ENCODE assay signal across 8 mouse cellular contexts in the genomic region with DNA sequence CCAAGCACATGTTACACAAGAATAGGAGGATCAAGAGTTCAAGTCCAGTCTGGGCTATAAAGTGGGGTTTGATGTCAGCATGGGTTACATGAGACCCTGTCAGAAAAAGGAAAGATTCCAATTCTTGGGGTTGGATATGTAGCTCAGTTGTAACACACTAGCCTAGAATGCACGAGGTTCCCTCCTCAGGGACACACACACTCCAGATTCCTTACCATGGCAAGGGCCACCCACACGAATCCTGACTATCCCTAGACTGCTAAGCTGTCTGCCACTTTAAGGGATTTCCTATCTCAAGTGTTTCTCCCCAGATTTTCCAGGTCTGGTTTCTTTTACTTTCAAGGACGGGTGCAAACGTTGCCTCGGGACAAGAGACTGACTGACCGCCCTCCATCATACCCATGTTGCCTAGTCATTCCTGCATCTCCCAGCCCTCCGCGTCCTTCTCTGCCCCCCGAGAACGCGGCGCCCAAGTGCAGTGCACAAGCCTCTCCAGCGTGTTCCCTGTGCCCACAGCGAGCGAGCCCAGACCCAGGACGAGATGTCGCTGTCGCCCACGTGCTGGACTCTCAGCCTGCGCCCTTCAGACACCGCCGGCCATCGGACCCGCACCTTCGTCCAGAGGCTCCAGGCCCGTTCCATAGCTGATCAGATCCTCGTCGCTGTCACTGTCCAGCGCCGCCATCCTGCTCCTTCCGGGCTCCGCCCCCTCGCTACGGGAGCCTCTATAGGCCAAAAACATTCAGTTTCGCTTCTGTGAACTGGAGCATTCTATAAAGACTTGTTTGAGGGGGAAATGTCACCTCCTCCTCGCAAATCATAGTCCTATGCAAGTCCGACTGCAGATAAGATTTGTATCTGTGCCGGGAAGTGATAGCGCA. TPM values are rescaled to one million over a fixed set of nuclear protein-coding genes. Genes with fewer than 3 reads are reported as not detected.
DNase-seq lines count a peak whose midpoint lies in the region; ATAC-seq lines count a peak whose summit lies in the region.

TSS of gene Gpatch1 (minus strand) at position 712 of the 881 bp plus-strand sequence.

- intact Hi-C loops in left cerebral cortex, postnatal 14 days (cut with DNase I), result loop anchor here (5.0 kb wide), 1 partner anchor 74 kb away; no protein-coding TSS in a partner anchor

- no peaks in the 10 kb centered on the region for H3K9me3 ChIP-seq in intestine, embryonic 14.5 days (ENCODE audit: control insufficient read depth, low read length)

- H3K36me3 ChIP-seq in intestine, embryonic 14.5 days (ENCODE audit: control insufficient read depth, insufficient read depth, low read length), result no peaks in the 10 kb centered on the region

- H3K4me1 ChIP-seq in intestine, embryonic 14.5 days (replicated peaks; ENCODE audit: control insufficient read depth, insufficient read depth, low read length), result peaks cover 8% of the 10 kb centered on the region; the same call in 1 of the 2 replicates

- H3K27me3 ChIP-seq in intestine, embryonic 14.5 days (replicated peaks; ENCODE audit: control insufficient read depth, insufficient read depth, low read length), result no peaks in the 10 kb centered on the region

- H3K4me3 ChIP-seq in intestine, embryonic 14.5 days (ENCODE audit: low read depth, low read length), result peak within 1 kb of the TSS; percentile 91

- peak within 1 kb of the TSS; percentile 72 for H3K4me2 ChIP-seq in intestine, embryonic 14.5 days (ENCODE audit: low read length)

- no peak within 1 kb of the TSS for H3K27ac ChIP-seq in intestine, embryonic 14.5 days (ENCODE audit: low read depth)

- peak; percentile 95 for DNase-seq in adrenal gland, adult 2 months
- peak; percentile 91 for DNase-seq in embryo, embryonic 11 days
- peak; percentile 84 for DNase-seq in gastrocnemius, postnatal 25 days
- peak; percentile 99 for DNase-seq in intestine, embryonic 14.5 days (ENCODE audit: low spot score)
- peak; percentile 95 to 98 for DNase-seq in left cerebral cortex, postnatal 14 days (ENCODE audit: low spot score in 2 of 2)
- DNase-seq in right cerebral cortex, postnatal 14 days, result peak; percentile 97
- peak; percentile 97 for DNase-seq in urinary bladder, postnatal 25 days (ENCODE audit: low spot score)

- ATAC-seq in intestine, embryonic 14.5 days (replicated peaks; ENCODE audit: low FRiP score, low TSS enrichment, low read depth), result peak; percentile 77
- peak; percentile 84 for ATAC-seq in megakaryocyte-erythroid progenitor cell, adult 5-6 weeks (replicated peaks; ENCODE audit: low FRiP score, low TSS enrichment, poor library complexity, severe bottlenecking)

- WGBS in intestine, embryonic 14.5 days, result 1% methylated on average over 39 of the region's 39 CpGs

- H3K9ac ChIP-seq in intestine, embryonic 14.5 days (ENCODE audit: low read length), result peak within 1 kb of the TSS; percentile 70

RNA-seq across cellular contexts. Expression of gene Gpatch1, which starts in this region (rescaled TPM):
- 10 to 100 TPM; 16.9 to 17.2 TPM for total RNA-seq in adrenal gland, adult 2 months (2021)
- polyA plus RNA-seq in adrenal gland, adult 2 months (2012; rRNA removed), result 1.8 and 2.9 TPM in 2 replicates
- total RNA-seq in gastrocnemius, postnatal 25 days (2021), result 1 to 10 TPM; 4.2 to 5.2 TPM
- 16.9 and 18.3 TPM in 2 replicates for polyA plus RNA-seq in intestine, embryonic 14.5 days (2014; fragmentation: Nextera tagmentation; extraction: Ambion mirVana)
- total RNA-seq in left cerebral cortex, postnatal 14 days (2021), result 10 to 100 TPM; 22.8 to 23.7 TPM
- total RNA-seq in megakaryocyte-erythroid progenitor cell, adult 5-6 weeks (2014; fragmentation: Nextera tagmentation), result 13.8 and 26.2 TPM in 2 replicates
- 23.3 and 39.3 TPM in 2 replicates for total RNA-seq in megakaryocyte-erythroid progenitor cell, adult 5-6 weeks (2017)
